Mouse (Mus musculus): ENCODE measurements around the gene Musk.

- TF ChIP-seq CTCF (IDR thresholded peaks at IDR 0.05; ENCODE audit: low read depth, low read length) = no peak
- TF ChIP-seq POLR2A (IDR thresholded peaks at IDR 0.05; ENCODE audit: borderline replicate concordance, low read depth, low read length) = no peak
Observed at GRCm38 (mm10) chr4:58374141-58374870, 88.5 kb downstream of the Musk start.

All from bone marrow macrophage, adult 2 months (primary cell).